Mouse (Mus musculus) regulatory T cell (primary cell): Measurements from ENCODE around the gene AW011738.

Experiments
- in situ Hi-C: fragments of 300-600 bp; cut with MboI, MseI; formaldehyde crosslinking; loops from one replicate; pipeline ENCODE4 v1.15.1; 2025; ENCODE audit warnings: high pct_unique_total_duplicates

The AW011738 gene

GRCm38 (mm10) chr4:156236651-156237447 is 33.7 kb downstream of the AW011738 start:
- in situ Hi-C loops, result no loop called here

DNA sequence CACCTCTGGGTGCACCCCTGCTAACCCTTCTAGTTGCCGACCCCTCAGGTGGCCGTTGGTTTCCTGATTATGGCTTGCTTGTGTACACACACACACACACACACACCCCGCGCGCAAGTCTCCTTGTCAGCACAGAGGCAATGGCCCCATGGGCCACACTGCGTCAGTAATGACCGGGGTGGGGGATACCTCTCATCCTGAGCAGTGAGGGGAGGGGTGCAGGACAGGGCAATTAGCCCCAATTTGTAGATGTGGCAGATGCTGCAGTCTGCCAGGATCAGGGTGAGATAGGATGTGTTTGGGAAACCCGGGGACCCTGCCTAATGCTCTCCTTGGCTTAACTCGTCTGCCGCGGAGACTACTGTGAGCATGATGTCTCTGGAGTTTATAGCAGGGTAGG is 46.5 kb downstream of the AW011738 start:
- in situ Hi-C loops, result loop anchor here (5.0 kb wide), 1 partner anchor 93 kb away; no protein-coding TSS in a partner anchor

GRCm38 (mm10) chr4:156251081-156251480 is 48.0 kb downstream of the AW011738 start:
- in situ Hi-C loops, result no loop called here

DNA sequence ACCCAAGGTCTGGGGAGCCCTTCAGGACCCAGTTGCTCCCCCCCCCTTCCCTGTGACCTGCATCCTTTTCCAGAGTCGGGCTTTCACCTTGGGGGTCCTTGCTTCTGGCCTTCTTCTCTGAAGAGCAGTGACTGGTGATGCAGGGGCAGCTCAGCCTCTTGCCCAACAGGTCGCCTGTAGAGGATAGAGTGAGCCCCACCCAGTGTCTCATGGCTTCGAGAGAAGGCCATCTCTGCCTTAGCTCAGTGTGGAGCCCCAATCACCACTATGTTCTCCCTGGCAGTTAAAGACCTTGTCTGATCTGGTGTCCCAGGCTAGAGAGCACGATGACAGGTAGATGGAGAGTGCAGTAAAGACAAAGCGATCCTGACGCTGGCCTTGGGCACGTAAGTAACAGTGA is 49.0 kb downstream of the AW011738 start:
- in situ Hi-C loops, result no loop called here

- in situ Hi-C loops, result no loop called here
Observed at GRCm38 (mm10) chr4:156252619-156253018, 49.5 kb downstream of the AW011738 start.

DNA sequence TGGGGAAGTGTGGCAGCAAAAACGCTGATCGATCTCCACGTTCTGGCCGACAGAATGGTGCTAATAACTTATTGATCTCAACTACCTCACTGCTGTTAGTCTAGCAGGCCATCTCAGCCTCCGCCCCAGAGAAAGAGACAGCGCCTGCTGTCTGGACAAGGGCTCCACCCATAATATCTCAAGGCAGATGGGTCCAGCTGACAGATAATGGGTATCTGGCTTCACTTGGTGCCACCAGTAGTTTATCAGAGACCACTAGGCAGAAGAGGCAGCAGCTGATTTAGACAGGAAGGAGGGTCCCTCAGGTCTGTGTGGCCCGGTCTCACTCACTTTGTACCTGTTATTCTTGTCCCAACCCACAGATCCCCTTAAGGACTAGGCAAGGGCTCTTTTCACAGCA is 49.9 kb downstream of the AW011738 start:
- in situ Hi-C loops, result no loop called here

DNA sequence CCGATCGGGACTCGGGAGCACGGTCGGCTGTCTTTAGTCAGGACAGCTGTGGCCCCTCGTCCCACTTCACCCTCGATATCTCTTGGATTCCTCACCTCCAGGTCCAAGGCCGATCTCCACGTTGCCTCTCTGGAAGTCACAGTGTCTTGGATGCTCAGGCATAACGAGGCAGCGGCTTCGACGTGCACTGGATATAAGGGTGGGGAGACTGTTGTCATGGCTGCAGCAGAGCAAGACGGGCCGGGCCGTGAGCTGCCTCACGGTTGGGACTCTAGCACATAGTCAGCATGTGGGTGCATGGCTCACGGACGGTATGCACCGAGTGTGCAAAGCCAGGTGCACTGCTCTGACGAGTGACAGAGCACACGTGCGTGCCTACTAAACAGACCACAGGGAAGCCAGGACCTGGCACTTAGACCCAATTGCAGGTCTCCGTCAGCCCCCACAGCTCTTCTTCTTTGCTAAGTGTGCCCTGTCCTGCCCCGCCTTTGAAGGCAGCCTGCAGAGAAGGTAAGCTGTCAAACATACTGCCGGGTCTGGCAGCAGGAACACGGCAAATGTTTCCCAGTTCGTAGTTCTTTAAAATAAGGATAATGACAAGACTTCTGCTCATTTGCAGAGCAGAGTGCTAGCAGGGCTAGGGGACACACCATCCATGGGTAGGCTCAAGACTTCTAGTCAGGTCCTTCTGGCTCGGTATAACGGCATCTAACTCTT is 51.4 kb downstream of the AW011738 start:
- in situ Hi-C loops, result no loop called here
